Mouse (Mus musculus) liver, embryonic 15.5 days (tissue): Measurements from ENCODE around the gene Atp13a1. TPM values are rescaled to one million over a fixed set of nuclear protein-coding genes. Genes with fewer than 3 reads are reported as not detected.

ENCODE experiments used
- ATAC-seq: fragments of 200-750 bp; cut with Nextera tagmentation; 2 replicates; pipeline ENCODE4 v1.8.0; 2017; ENCODE audit warnings: moderate number of reproducible peaks, mild to moderate bottlenecking, moderate library complexity; ENCODE audit not compliant: insufficient read depth
- H3K27ac ChIP-seq: fragments of 300-500 bp; sonication (generic); replicated peaks from 2 replicates; pipeline ENCODE4 v1.5.1; 2015; ENCODE audit warnings: mild to moderate bottlenecking, inconsistent platforms
- H3K27me3 ChIP-seq: fragments of 300-500 bp; sonication (generic); 2 replicates; pipeline ENCODE4 v1.6.1; 2015; ENCODE audit warnings: mild to moderate bottlenecking, inconsistent platforms
- H3K36me3 ChIP-seq: fragments of 300-500 bp; sonication (generic); replicated peaks from 2 replicates; pipeline ENCODE4 v1.6.1; 2015; ENCODE audit warnings: moderate library complexity, mild to moderate bottlenecking, inconsistent platforms
- H3K4me1 ChIP-seq: fragments of 300-500 bp; sonication (generic); replicated peaks from 2 replicates; pipeline ENCODE4 v1.6.1; 2015; ENCODE audit warnings: inconsistent platforms
- H3K4me2 ChIP-seq: fragments of 300-500 bp; sonication (generic); 2 replicates; pipeline ENCODE4 v1.6.1; 2015; ENCODE audit warnings: moderate library complexity, mild to moderate bottlenecking, inconsistent platforms
- H3K4me3 ChIP-seq: fragments of 300-500 bp; sonication (generic); replicated peaks from 2 replicates; pipeline ENCODE4 v1.5.1; 2015; ENCODE audit warnings: mild to moderate bottlenecking, inconsistent platforms
- H3K9ac ChIP-seq: fragments of 300-500 bp; sonication (generic); 2 replicates; pipeline ENCODE4 v1.6.1; 2015; ENCODE audit warnings: moderate library complexity, mild to moderate bottlenecking, inconsistent platforms
- H3K9me3 ChIP-seq: fragments of 300-500 bp; sonication (generic); replicated peaks from 2 replicates; pipeline ENCODE4 v1.6.1; 2016; ENCODE audit warnings: inconsistent platforms
- WGBS: fragments of 180-500 bp; shearing (Covaris S2); methylation state at CpG from one replicate; pipeline ENCODE4 v1.1.7; 2015; ENCODE audit warnings: mixed read lengths; ENCODE audit not compliant: insufficient replicate concordance; 5-methylcytosine and 5-hydroxymethylcytosine counted together
- polyA plus RNA-seq: library from polyadenylated mRNA; unstranded; fragments of >200 nt; fragmentation: Nextera tagmentation; extraction: Ambion mirVana; gene quantifications from 2 replicates; pipeline ENCODE4 v1.2.1, GENCODE M21; 2015

Atp13a1 gene
- polyA plus RNA-seq, 1 experiment from 2014 or later = 19.6 TPM

DNA sequence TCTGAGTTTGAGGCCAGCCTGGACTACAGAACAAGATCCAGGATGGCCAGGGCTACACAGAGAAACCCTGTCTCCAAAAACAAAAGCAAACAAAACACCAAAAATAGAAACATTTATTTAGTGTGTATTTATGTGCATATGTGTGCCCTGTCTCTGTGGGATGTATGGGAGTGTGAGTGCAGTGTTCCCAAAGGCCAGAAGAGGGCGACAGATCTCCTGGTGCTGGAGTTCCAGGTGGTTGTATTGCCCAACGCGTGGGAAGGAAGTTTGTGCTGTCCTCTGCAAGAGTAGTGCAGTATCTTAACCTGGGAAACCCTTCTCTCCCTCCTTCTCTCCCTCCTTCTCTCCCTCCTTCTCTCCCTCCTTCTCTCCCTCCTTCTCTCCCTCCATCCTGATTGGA, 58.9 kb downstream of the Atp13a1 start:
- no peaks in the 10 kb centered on the region for H3K27me3 ChIP-seq
- no peak for ATAC-seq
- no peak overlapping the region for H3K27ac ChIP-seq
- no peak overlapping the region for H3K4me3 ChIP-seq
- 25% methylated on average over 3 of the region's 3 CpGs for WGBS
- H3K36me3 ChIP-seq = no peaks in the 10 kb centered on the region
- H3K4me2 ChIP-seq = no peak overlapping the region
- H3K9ac ChIP-seq = no peak overlapping the region
- peaks cover 16% of the 10 kb centered on the region for H3K4me1 ChIP-seq
- H3K9me3 ChIP-seq = no peaks in the 10 kb centered on the region

DNA sequence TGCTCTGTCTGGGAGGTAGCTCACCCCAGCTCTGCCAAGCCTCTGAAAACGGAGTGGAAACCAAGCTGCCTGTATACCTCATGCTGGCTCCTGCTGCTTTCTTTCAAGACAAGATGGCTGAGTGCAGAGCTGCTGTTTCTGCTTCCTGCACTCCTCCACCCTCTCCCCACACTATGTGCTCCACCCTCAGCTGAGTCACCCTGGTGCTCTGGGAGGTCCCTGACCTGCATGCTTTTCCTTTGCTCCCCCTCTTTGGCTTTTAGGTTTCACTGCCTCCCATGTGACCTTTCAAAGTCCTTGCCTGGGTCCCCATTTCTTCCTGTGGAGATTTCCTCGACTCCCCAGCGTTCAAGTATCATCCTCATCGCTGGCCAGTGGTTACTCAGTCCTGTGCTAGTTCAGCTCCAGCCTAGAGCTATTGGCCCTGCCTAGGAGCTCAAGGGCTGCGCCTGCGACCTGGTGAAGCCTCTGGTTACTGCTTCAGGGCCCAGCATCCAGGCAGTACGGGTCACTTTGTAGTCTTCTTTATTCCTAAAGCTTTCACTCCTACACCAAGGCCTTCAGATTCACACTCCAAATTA, 60.1 kb downstream of the Atp13a1 start:
- peak overlapping the region; percentile 44 for H3K4me2 ChIP-seq
- no peak overlapping the region for H3K9ac ChIP-seq
- no peak overlapping the region for H3K4me3 ChIP-seq

DNA sequence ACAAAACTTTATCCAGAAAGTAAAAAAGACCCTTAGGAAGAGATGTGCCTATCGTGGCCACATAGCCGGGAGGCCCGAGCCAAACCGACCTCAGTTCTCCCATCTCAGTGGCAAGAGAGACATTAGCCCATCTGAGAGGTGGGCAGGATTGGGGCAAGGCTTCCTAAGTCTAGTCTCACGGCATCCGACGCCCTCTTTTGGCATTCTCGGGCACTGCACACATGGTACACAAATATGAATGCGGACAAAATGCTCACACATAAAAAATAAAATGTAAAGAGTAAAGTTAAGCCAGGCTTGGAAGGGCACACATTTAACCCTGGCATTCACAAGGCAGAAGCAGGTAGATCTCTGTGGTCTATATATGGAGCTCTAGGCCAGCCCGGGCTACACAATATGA, 62.9 kb downstream of the Atp13a1 start:
- Histone ChIP-seq H3K27ac (no peak overlapping the region), H3K27me3 (no peaks in the 10 kb centered on the region), H3K4me1 (peaks cover 16% of the 10 kb centered on the region), H3K36me3 (no peaks in the 10 kb centered on the region), H3K4me3 (no peak overlapping the region), H3K9me3 (no peaks in the 10 kb centered on the region), H3K9ac (no peak overlapping the region), H3K4me2 (no peak overlapping the region)
- ATAC-seq = no peak
- WGBS = 76% methylated on average over 10 of the region's 10 CpGs

More for the DNA sequence above, 60.1 kb downstream of the Atp13a1 start:
- Histone ChIP-seq H3K27ac (peak overlapping the region; percentile 72), H3K27me3 (no peaks in the 10 kb centered on the region), H3K4me1 (peaks cover 16% of the 10 kb centered on the region), H3K9me3 (no peaks in the 10 kb centered on the region), H3K36me3 (no peaks in the 10 kb centered on the region)
- WGBS = 63% methylated on average over 7 of the region's 7 CpGs
- ATAC-seq = peak; percentile 85

Other genes with a start within 250 kb of the Atp13a1 start
- 6.9 and 7.2 TPM in 2 replicates for gene Zfp868, start 165.6 kb upstream of the Atp13a1 start, polyA plus RNA-seq
- gene Zfp964, start 136.7 kb upstream of the Atp13a1 start, polyA plus RNA-seq = 0.44 and 0.54 TPM in 2 replicates
- 10.7 and 11.3 TPM in 2 replicates for gene Zfp869, start 80.4 kb upstream of the Atp13a1 start, polyA plus RNA-seq
- 2.0 and 2.2 TPM in 2 replicates for gene Zfp963, start 41.2 kb upstream of the Atp13a1 start, polyA plus RNA-seq
- gene Gm20422, start 16.3 kb upstream of the Atp13a1 start, polyA plus RNA-seq = 0.62 TPM in 1 of 2 replicates, not detected in the other
- gene Zfp866, start within 50 bp of the Atp13a1 start, polyA plus RNA-seq = 7.4 and 8.5 TPM in 2 replicates
- 5.7 and 7.5 TPM in 2 replicates for gene Gmip, start 17.5 kb downstream of the Atp13a1 start, polyA plus RNA-seq
- gene Lpar2, start 31.3 kb downstream of the Atp13a1 start, polyA plus RNA-seq = 0.06 TPM in 2 replicates
- gene Pbx4, start 41.3 kb downstream of the Atp13a1 start, polyA plus RNA-seq = 2.0 and 2.4 TPM in 2 replicates
- 0.03 and 0.06 TPM in 2 replicates for gene Cilp2, start 96.5 kb downstream of the Atp13a1 start, polyA plus RNA-seq
- 2.1 TPM in 2 replicates for gene Tssk6, start 111.0 kb downstream of the Atp13a1 start, polyA plus RNA-seq
- 89.7 and 96.9 TPM in 2 replicates for gene Ndufa13, start 111.4 kb downstream of the Atp13a1 start, polyA plus RNA-seq
- gene Yjefn3, start 111.5 kb downstream of the Atp13a1 start, polyA plus RNA-seq = 0.51 and 0.54 TPM in 2 replicates
- 28.0 and 32.2 TPM in 2 replicates for gene Gatad2a, start 205.2 kb downstream of the Atp13a1 start, polyA plus RNA-seq